Mouse (Mus musculus): ENCODE results near the gene Serpina3j. TPM values are rescaled to one million over a fixed set of nuclear protein-coding genes. Genes with fewer than 3 reads are reported as not detected.

Gene Serpina3j
- not detected for total RNA-seq (2023)

DNA sequence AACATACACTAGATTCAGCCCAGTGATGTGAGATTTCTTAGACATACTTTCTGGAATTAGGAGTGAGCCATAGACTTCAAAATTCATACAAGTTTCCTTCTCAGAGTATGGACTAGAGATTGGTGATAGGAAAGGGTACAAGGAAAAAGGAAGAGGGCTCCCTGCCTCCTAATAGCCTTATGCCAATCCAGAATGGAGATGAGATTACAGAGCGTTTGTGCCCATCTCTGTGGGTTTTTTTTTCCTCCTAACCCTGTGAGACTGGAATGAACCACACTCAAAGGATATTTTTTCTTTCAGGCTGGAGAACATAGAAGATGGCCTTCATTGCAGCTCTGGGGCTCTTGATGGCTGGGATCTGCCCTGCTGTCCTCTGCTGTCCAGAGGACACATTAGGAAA, at the start of gene Serpina3j:
TSS of gene Serpina3j (plus strand) at position 301 of the 400 bp plus-strand sequence.

DNA sequence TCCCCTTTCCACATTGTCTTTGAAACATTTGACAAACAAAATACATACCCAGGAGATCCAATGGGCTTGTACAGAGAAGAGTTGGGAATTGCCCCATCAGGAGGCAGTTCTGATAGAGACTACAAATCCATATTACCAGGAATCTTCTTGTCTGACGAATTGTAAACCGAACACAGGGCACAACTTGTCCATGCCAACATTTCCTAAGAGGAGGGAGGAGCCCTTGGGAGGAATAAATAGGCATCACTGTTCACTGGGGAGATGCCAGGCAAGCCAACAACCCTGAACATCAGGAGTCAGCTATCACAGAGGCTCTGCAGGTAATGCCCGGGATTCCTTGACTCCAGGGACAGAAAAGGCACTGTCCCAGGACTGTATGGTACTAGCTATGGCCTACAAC, 23.9 kb downstream of the Serpina3j start, which contains the start of the genes Serpina3k and Serpina3m:
TSS of gene Serpina3k (plus strand) at position 261 of the 400 bp plus-strand sequence.
TSS of gene Serpina3m (plus strand) at position 261 of the 400 bp plus-strand sequence.

Other genes with a start within 250 kb of the Serpina3j start
- gene Serpina5, start 213.4 kb upstream of the Serpina3j start, total RNA-seq (2023) = not detected
- not detected for gene Serpina3a, start 201.8 kb upstream of the Serpina3j start, total RNA-seq (2023)
- gene Serpina3b, start 186.6 kb upstream of the Serpina3j start, total RNA-seq (2023) = under 1 TPM in 1 of 2 experiments, not detected in 1; 0.20 TPM
- gene Serpina3c, start 160.7 kb upstream of the Serpina3j start, total RNA-seq (2023) = not detected
- under 1 TPM in 1 of 2 experiments, not detected in 1; 0.18 TPM for gene Serpina3f, start 100.0 kb upstream of the Serpina3j start, total RNA-seq (2023)
- gene Serpina3g, start 78.3 kb upstream of the Serpina3j start, total RNA-seq (2023) = 1 to 10 TPM; 1.8 to 2.1 TPM
- not detected for gene Serpina3i, start 51.4 kb upstream of the Serpina3j start, total RNA-seq (2023)
- gene Serpina3k, start 23.9 kb downstream of the Serpina3j start, total RNA-seq (2023) = not detected
- not detected for gene Serpina3m, start 23.9 kb downstream of the Serpina3j start, total RNA-seq (2023)
- not detected for gene Serpina3n, start 92.2 kb downstream of the Serpina3j start, total RNA-seq (2023)
- not detected for gene Gsc, start 158.8 kb downstream of the Serpina3j start, total RNA-seq (2023)